Mouse (Mus musculus) midbrain, embryonic 16.5 days (tissue): ENCODE data around the gene Gcn1l1. TPM values are rescaled to one million over a fixed set of nuclear protein-coding genes. Genes with fewer than 3 reads are reported as not detected.

Source experiments
- ATAC-seq: fragments of 200-750 bp; cut with Nextera tagmentation; 2 replicates; pipeline ENCODE4 v1.8.0; 2017; ENCODE audit warnings: moderate TSS enrichment
- H3K27ac ChIP-seq: fragments of 300-500 bp; sonication (generic); 2 replicates; pipeline ENCODE4 v1.5.1; 2014; ENCODE audit warnings: mild to moderate bottlenecking, low read length, mixed read lengths
- H3K27me3 ChIP-seq: fragments of 300-500 bp; sonication (generic); 2 replicates; pipeline ENCODE4 v1.6.1; 2014; ENCODE audit warnings: low read depth, low read length, mixed read lengths; ENCODE audit not compliant: control insufficient read depth, insufficient read depth
- H3K36me3 ChIP-seq: fragments of 300-500 bp; sonication (generic); 2 replicates; pipeline ENCODE4 v1.6.1; 2014; ENCODE audit warnings: mild to moderate bottlenecking, low read length, moderate library complexity, mixed read lengths; ENCODE audit not compliant: control insufficient read depth, insufficient read depth
- H3K4me1 ChIP-seq: fragments of 300-500 bp; sonication (generic); 2 replicates; pipeline ENCODE4 v1.6.1; 2014; ENCODE audit warnings: mild to moderate bottlenecking, low read length, mixed read lengths; ENCODE audit not compliant: control insufficient read depth, insufficient read depth
- H3K4me2 ChIP-seq: fragments of 300-500 bp; sonication (generic); 2 replicates; pipeline ENCODE4 v1.6.1; 2014; ENCODE audit warnings: mild to moderate bottlenecking, low read length, mixed read lengths
- H3K4me3 ChIP-seq: fragments of 300-500 bp; sonication (generic); 2 replicates; pipeline ENCODE4 v1.5.1; 2014; ENCODE audit warnings: low read depth, mild to moderate bottlenecking, low read length, moderate library complexity, mixed read lengths
- H3K9ac ChIP-seq: fragments of 300-500 bp; sonication (generic); 2 replicates; pipeline ENCODE4 v1.6.1; 2014; ENCODE audit warnings: low read depth, low read length, mixed read lengths
- H3K9me3 ChIP-seq: fragments of 300-500 bp; sonication (generic); replicated peaks from 2 replicates; pipeline ENCODE4 v1.6.1; 2014; ENCODE audit warnings: mild to moderate bottlenecking, low read length, mixed read lengths; ENCODE audit not compliant: control insufficient read depth, poor library complexity, severe bottlenecking
- WGBS: fragments of 180-500 bp; shearing (Covaris S2); extraction: QIAGEN DNeasy Blood & Tissue Kit; methylation state at CpG from one replicate; pipeline ENCODE4 v1.1.7; 2014; 5-methylcytosine and 5-hydroxymethylcytosine counted together
- polyA plus RNA-seq: library from polyadenylated mRNA; unstranded; fragments of >200 nt; fragmentation: Nextera tagmentation; extraction: Ambion mirVana; gene quantifications from 2 replicates; pipeline ENCODE4 v1.2.1, GENCODE M21; 2015

Gcn1l1 gene
- polyA plus RNA-seq, 1 experiment from 2014 or later: 45.1 TPM

DNA sequence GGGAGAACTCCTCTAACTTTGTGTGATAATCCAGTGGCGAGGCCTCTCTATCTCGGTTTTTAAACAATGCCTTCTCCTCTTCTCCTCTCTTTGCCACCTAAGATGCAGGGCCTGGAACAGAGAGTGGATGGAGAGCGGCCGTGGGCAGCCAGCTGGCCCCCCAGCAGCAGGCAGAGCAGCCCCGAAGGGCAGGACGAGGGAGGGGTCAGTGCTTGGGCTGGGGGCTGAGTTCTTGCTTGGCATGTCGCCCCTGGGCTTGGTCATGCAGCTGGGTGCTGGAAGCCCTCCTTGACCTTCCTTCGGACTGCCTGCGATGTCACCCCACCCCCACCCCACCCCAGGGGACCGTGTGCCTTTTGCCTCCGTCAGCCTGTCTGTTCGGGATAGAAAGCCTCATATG, 13.7 kb upstream of the Gcn1l1 start:
- H3K27ac ChIP-seq: no peak overlapping the region
- H3K27me3 ChIP-seq: no peaks in the 10 kb centered on the region
- no peaks in the 10 kb centered on the region for H3K9me3 ChIP-seq
- ATAC-seq: no peak
- H3K36me3 ChIP-seq: peaks cover 9% of the 10 kb centered on the region; the same call in 1 of the 2 replicates
- no peak overlapping the region for H3K4me3 ChIP-seq
- WGBS: 73% methylated on average over 12 of the region's 12 CpGs
- no peaks in the 10 kb centered on the region for H3K4me1 ChIP-seq
- H3K4me2 ChIP-seq: no peak overlapping the region
- H3K9ac ChIP-seq: no peak overlapping the region

DNA sequence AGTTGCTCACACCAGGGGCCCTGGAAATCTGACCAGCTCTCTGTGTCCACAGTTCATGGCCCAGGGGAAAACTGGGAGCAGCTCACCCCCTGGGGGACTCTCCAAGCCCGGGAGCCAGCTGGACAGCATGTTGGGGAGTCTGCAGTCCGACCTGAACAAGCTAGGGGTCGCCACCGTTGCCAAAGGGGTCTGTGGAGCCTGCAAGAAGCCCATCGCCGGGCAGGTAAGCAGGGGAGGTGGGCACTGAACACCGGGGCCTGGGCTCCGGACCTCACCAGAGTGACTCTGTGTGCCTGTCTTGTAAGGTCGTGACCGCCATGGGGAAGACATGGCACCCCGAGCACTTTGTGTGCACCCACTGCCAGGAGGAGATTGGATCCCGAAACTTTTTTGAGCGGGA, 13.3 kb upstream of the Gcn1l1 start:
- ATAC-seq: no peak
- no peak overlapping the region for H3K4me3 ChIP-seq
- no peak overlapping the region for H3K4me2 ChIP-seq
- no peak overlapping the region for H3K27ac ChIP-seq
- no peaks in the 10 kb centered on the region for H3K4me1 ChIP-seq
- H3K27me3 ChIP-seq: no peaks in the 10 kb centered on the region
- H3K36me3 ChIP-seq: peaks cover 9% of the 10 kb centered on the region; the same call in 1 of the 2 replicates
- 81% methylated on average over 13 of the region's 13 CpGs for WGBS
- no peak overlapping the region for H3K9ac ChIP-seq
- no peaks in the 10 kb centered on the region for H3K9me3 ChIP-seq

DNA sequence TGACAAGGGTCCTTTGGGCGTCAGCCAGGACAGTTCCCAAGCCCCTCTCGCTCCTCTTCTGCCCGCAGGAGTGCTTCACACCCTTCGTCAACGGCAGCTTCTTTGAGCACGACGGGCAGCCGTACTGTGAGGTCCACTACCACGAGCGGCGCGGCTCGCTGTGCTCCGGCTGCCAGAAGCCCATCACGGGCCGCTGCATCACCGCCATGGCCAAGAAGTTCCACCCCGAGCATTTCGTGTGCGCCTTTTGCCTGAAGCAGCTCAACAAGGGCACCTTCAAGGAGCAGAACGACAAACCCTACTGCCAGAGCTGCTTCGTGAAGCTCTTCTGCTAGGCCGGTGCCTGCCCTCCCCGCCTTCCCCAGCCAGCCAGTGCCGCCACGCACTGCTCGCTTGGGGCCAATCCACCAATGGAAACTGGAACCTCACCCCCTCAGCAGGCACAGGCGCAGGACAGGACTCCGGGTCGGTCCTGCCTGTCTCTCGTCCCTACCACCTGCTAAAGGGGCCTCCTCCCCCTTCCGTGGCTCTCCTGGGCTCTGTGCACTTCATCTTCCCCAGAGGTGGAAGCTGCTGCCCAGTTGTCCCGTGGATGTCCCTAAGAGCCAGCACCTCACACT, 11.1 kb upstream of the Gcn1l1 start:
- no peak overlapping the region for H3K4me3 ChIP-seq
- ATAC-seq: no peak
- 88% methylated on average over 33 of the region's 33 CpGs for WGBS

DNA sequence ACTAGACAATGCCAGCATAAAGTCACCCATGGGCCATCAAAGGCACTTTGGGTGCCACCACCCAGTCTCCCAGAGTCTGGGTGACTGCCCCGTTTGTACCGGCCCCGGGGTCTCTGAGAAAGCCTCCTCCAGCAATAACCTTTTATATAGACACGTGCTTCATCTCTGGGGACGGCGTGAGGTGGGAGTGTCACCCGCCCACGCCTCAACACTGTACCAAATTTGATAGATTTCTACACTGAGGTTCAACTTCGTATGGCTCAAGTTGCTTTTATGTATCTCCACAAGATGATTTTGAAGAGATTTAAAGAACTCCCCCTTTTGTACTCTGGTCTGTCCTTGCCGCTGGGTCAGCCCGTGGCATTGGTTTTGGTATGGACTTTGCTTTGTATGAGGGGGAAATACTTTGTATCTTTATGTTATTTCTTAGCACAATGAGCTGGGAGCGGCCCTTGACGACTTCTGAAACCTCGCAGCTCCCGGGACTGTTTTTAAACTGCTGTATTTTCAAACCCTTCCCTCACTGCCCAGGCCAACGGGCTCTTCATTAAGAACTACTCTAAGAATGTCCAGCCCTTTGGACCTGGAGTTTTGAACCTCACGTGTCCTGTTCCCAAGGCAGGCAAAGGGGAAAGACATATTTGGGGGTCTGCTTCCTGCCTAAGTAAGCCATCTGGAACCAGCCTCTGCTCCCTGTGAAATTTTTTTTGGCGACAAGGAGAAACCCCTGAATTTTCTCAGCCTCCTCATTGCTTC, 10.3 kb upstream of the Gcn1l1 start:
- Histone ChIP-seq H3K27me3 (no peaks in the 10 kb centered on the region), H3K9me3 (no peaks in the 10 kb centered on the region), H3K4me1 (no peaks in the 10 kb centered on the region), H3K9ac (no peak overlapping the region), H3K36me3 (peaks cover 9% of the 10 kb centered on the region; the same call in 1 of the 2 replicates), H3K4me2 (no peak overlapping the region), H3K4me3 (no peak overlapping the region), H3K27ac (no peak overlapping the region)
- 90% methylated on average over 18 of the region's 18 CpGs for WGBS
- no peak for ATAC-seq

More for the DNA sequence above, 11.1 kb upstream of the Gcn1l1 start:
- H3K27me3 ChIP-seq: no peaks in the 10 kb centered on the region
- H3K4me2 ChIP-seq: no peak overlapping the region
- H3K9ac ChIP-seq: no peak overlapping the region
- H3K36me3 ChIP-seq: peaks cover 9% of the 10 kb centered on the region; the same call in 1 of the 2 replicates
- H3K27ac ChIP-seq: no peak overlapping the region
- H3K9me3 ChIP-seq: no peaks in the 10 kb centered on the region
- no peaks in the 10 kb centered on the region for H3K4me1 ChIP-seq

DNA sequence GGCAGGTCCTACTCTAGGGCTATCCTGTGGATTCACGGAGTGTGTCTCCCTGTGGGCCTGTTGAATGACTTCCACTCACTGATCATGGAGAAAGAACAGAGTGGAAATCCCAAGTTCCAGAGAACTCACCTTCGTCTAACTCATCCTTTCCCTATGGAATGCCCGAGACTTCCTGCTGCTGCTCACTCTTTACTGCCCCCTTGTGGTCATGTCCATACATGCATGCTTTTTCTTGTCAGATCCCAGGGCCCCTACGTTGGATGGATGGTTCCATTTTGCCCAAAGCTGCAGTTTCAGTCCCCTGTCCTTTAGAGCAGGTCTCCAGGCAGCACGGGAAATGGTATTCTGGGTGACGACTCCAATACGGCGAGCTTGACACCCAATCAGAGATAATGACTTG, 8.8 kb upstream of the Gcn1l1 start:
- Histone ChIP-seq H3K27me3 (no peaks in the 10 kb centered on the region), H3K9me3 (no peaks in the 10 kb centered on the region), H3K4me1 (peaks cover 11% of the 10 kb centered on the region), H3K4me2 (no peak overlapping the region), H3K27ac (no peak overlapping the region), H3K9ac (no peak overlapping the region), H3K4me3 (no peak overlapping the region), H3K36me3 (peaks cover 9% of the 10 kb centered on the region; the same call in 1 of the 2 replicates)
- WGBS: 9% methylated on average over 8 of the region's 8 CpGs
- no peak for ATAC-seq

DNA sequence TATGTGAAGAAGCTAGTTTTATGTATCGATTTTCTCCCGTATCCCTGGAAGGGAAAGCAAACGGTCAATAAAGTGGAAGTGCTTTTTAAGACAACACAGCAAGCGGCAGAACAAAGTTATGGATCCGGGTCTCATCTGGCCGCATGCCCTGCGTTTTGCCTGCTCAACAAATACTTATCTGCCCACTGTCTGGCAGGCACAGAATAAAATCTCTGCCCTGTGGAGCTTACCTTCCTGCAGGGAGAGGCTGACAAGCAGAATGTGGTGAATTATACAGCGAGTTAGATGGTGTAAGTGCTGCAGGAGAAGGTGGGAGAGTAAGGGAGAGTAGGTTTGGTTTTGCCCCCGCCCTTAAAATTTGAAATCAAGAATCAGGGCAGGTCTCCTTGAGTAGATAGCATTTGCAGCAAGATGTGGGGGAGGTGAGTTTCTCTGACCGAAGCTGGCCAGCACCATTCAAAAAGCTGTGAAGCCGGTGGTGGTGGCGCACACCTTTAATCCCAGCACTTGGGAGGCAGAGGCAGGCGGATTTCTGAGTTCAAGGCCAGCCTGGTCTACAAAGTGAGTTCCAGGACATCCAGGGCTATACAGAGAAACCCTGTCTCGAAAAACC, 6.8 kb upstream of the Gcn1l1 start:
- no peak overlapping the region for H3K4me3 ChIP-seq
- peaks cover 11% of the 10 kb centered on the region for H3K4me1 ChIP-seq
- no peak overlapping the region for H3K9ac ChIP-seq
- no peak overlapping the region for H3K4me2 ChIP-seq
- no peak for ATAC-seq
- H3K27me3 ChIP-seq: no peaks in the 10 kb centered on the region
- no peaks in the 10 kb centered on the region for H3K9me3 ChIP-seq
- peaks cover 9% of the 10 kb centered on the region for H3K36me3 ChIP-seq
- WGBS: 90% methylated on average over 14 of the region's 14 CpGs
- no peak overlapping the region for H3K27ac ChIP-seq

DNA sequence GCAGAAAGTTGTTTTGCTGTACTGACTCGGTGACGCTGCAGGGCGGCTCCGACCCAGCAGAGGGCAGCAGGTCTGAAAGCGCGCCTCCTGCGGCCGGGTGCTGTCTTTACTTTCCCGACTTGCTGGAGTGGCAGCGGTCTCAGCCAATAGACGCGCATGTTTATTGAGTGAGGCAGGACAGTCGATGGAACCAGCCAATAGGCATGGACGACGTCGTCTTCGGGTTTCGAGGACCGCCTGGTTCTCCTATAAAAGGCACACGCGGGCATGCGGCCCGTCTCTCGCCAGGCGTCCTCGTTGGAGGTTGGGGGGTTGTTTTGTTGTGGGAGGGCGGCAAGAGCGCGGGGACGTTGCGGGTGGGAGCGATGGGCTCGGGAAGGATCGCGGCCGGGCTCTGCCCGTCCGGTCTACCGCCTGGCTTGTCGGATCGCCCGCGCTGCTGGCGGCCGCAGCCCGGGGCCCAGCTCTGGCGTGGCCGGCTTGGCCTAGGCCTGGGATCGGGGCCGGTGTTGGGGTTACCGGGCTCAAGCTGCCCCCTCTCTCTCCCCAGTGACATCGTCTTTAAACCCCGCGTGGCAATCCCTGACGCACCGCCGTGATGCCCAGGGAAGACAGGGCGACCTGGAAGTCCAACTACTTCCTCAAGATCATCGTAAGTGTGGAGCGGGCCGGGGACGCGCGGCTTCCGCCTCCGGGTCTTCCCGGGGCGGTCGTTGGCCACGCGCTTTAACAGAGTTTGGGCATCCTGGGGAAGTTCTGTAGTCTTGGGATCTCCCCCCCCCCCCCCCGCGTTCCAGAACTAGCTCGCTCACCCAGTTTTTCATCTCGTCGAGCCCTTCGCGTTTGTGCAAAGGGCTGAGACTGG, 5.6 kb upstream of the Gcn1l1 start, which contains the start of gene Rplp0:
Gene Rplp0 (plus strand): TSS at position 231 of the 865 bp plus-strand sequence.
- no peaks in the 10 kb centered on the region for H3K27me3 ChIP-seq
- H3K9ac ChIP-seq: peak within 1 kb of the TSS; percentile 98
- H3K36me3 ChIP-seq: peaks cover 11% of the 10 kb centered on the region
- peak; percentile 99 for ATAC-seq
- peak within 1 kb of the TSS; percentile 86 for H3K27ac ChIP-seq
- H3K9me3 ChIP-seq: no peaks in the 10 kb centered on the region
- WGBS: under 1% methylated on average over 76 of the region's 78 CpGs
- H3K4me3 ChIP-seq: peak within 1 kb of the TSS; percentile 88
- H3K4me1 ChIP-seq: peaks cover 11% of the 10 kb centered on the region
- H3K4me2 ChIP-seq: peak within 1 kb of the TSS; percentile 79

DNA sequence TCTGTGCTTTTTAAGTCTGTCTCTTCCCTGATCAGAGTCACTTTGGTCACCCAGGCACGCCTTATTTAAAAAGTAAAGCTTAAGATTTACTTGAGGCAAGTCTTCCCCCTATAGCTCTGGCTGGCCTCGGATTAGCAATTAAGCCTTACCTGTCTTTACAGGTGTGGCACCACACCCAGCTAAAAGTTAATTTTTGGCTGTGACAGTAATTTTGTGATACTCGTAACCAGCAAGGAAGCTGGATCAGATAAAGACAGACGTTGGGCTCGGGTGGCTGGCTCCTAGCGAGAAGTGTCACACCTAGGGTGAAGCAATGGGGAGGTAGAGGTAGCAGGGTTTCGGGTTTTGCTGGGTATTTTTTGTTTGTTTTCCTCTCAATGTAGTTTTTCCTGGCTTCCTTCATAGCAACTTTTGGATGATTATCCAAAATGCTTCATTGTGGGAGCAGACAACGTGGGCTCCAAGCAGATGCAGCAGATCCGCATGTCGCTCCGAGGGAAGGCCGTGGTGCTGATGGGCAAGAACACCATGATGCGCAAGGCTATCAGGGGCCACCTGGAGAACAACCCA, 4.6 kb upstream of the Gcn1l1 start:
- H3K4me1 ChIP-seq: peaks cover 11% of the 10 kb centered on the region
- peak overlapping the region; percentile 88 for H3K4me3 ChIP-seq
- H3K9me3 ChIP-seq: no peaks in the 10 kb centered on the region
- no peaks in the 10 kb centered on the region for H3K27me3 ChIP-seq
- peak overlapping the region; percentile 98 for H3K9ac ChIP-seq
- no peak overlapping the region for H3K27ac ChIP-seq
- H3K4me2 ChIP-seq: peak overlapping the region; percentile 79
- 47% methylated on average over 13 of the region's 13 CpGs for WGBS
- H3K36me3 ChIP-seq: peaks cover 11% of the 10 kb centered on the region
- ATAC-seq: no peak
